Mouse (Mus musculus) olfactory bulb, adult 2 months (tissue): Measurements from ENCODE around the gene Elob. TPM values are rescaled to one million over a fixed set of nuclear protein-coding genes. Genes with fewer than 3 reads are reported as not detected.

Experiments used
- H3K27ac ChIP-seq: fragments of 200-500 bp; 2 replicates; pipeline ENCODE4 v1.5.1; 2012; ENCODE audit warnings: low read depth, low read length; ENCODE audit not compliant: insufficient read depth
- H3K4me1 ChIP-seq: fragments of 200-500 bp; 2 replicates; pipeline ENCODE4 v1.6.1; 2012; ENCODE audit warnings: low read length; ENCODE audit not compliant: control insufficient read depth, insufficient read depth
- H3K4me3 ChIP-seq: fragments of 200-500 bp; 2 replicates; pipeline ENCODE4 v1.5.1; 2012; ENCODE audit warnings: mild to moderate bottlenecking, low read depth, low read length, moderate library complexity; ENCODE audit not compliant: insufficient read depth
- CTCF ChIP-seq: fragments of 200-500 bp; IDR thresholded peaks from 2 replicates; pipeline ENCODE4 v1.5.1; 2012; ENCODE audit warnings: low read depth, mild to moderate bottlenecking, low read length, moderate library complexity; ENCODE audit not compliant: insufficient read depth
- POLR2A ChIP-seq: fragments of 200-500 bp; IDR thresholded peaks from 2 replicates; pipeline ENCODE4 v1.6.1; 2012; ENCODE audit warnings: mild to moderate bottlenecking, low read depth, low read length, moderate library complexity; ENCODE audit not compliant: insufficient read depth
- WGBS: fragments of 180-500 bp; shearing (Covaris S2); methylation state at CpG from one replicate; pipeline ENCODE4 v1.1.7; 2018; 5-methylcytosine and 5-hydroxymethylcytosine counted together
- polyA plus RNA-seq: library from polyadenylated mRNA; stranded (reverse); fragments of >200 nt; gene quantifications from 2 replicates; pipeline ENCODE4 v1.2.4, GENCODE M21; 2012; ENCODE audit warnings: low replicate concordance; ENCODE audit not compliant: missing spikeins, insufficient read depth, insufficient read length

Elob gene
- polyA plus RNA-seq, 1 experiment: not detected

GRCm38 (mm10) chr17:23831201-23831600 is 2.3 kb upstream of the Elob start:
- TF ChIP-seq CTCF: no peak
- H3K4me1 ChIP-seq: peaks cover 3% of the 10 kb centered on the region
- H3K27ac ChIP-seq: no peak overlapping the region
- 97% methylated on average over 1 of the region's 1 CpGs for WGBS
- H3K4me3 ChIP-seq: no peak overlapping the region

- peaks cover 3% of the 10 kb centered on the region for H3K4me1 ChIP-seq
- TF ChIP-seq CTCF (no peak), POLR2A (no peak)
- H3K4me3 ChIP-seq: peak overlapping the region; percentile 71
- H3K27ac ChIP-seq: peak overlapping the region; percentile 13
- WGBS: under 1% methylated on average over 47 of the region's 47 CpGs
These were observed 500 bp downstream of the Elob start for GRCm38 (mm10) chr17:23828271-23829001.

- 67% methylated on average over 4 of the region's 4 CpGs for WGBS
- no peak for TF ChIP-seq CTCF
- TF ChIP-seq POLR2A: no peak
- Histone ChIP-seq H3K27ac (no peak overlapping the region), H3K4me1 (peaks cover 22% of the 10 kb centered on the region), H3K4me3 (no peak overlapping the region)
These were observed 3.3 kb downstream of the Elob start for GRCm38 (mm10) chr17:23825591-23825990.

- Histone ChIP-seq H3K27ac (no peak overlapping the region), H3K4me1 (peaks cover 26% of the 10 kb centered on the region), H3K4me3 (no peak overlapping the region)
- TF ChIP-seq POLR2A (no peak), CTCF (no peak)
- WGBS: 89% methylated on average over 12 of the region's 12 CpGs
These were observed 5.3 kb downstream of the Elob start for GRCm38 (mm10) chr17:23823614-23824013.

GRCm38 (mm10) chr17:23823018-23823417 is 5.9 kb downstream of the Elob start:
- Histone ChIP-seq H3K4me3 (no peak overlapping the region), H3K27ac (no peak overlapping the region), H3K4me1 (peaks cover 26% of the 10 kb centered on the region)
- TF ChIP-seq CTCF (no peak), POLR2A (no peak)
- 73% methylated on average over 16 of the region's 16 CpGs for WGBS

- peaks cover 23% of the 10 kb centered on the region for H3K4me1 ChIP-seq
- 73% methylated on average over 6 of the region's 6 CpGs for WGBS
- no peak overlapping the region for H3K27ac ChIP-seq
- no peak overlapping the region for H3K4me3 ChIP-seq
- TF ChIP-seq CTCF: no peak
- no peak for TF ChIP-seq POLR2A
These were observed 6.8 kb downstream of the Elob start for GRCm38 (mm10) chr17:23822094-23822493.

- Histone ChIP-seq H3K27ac (no peak overlapping the region), H3K4me3 (no peak overlapping the region), H3K4me1 (peaks cover 23% of the 10 kb centered on the region)
- 90% methylated on average over 5 of the region's 5 CpGs for WGBS
- no peak for TF ChIP-seq CTCF
- no peak for TF ChIP-seq POLR2A
These were observed 8.2 kb downstream of the Elob start for GRCm38 (mm10) chr17:23820731-23821130.

GRCm38 (mm10) chr17:23819235-23819634 is 9.7 kb downstream of the Elob start:
- Histone ChIP-seq H3K27ac (no peak overlapping the region), H3K4me1 (peaks cover 23% of the 10 kb centered on the region), H3K4me3 (no peak overlapping the region)
- TF ChIP-seq POLR2A (no peak), CTCF (no peak)
- WGBS: 98% methylated on average over 25 of the region's 25 CpGs

GRCm38 (mm10) chr17:23818579-23818978 is 10.4 kb downstream of the Elob start:
- Histone ChIP-seq H3K4me3 (no peak overlapping the region), H3K27ac (no peak overlapping the region), H3K4me1 (peaks cover 23% of the 10 kb centered on the region)
- TF ChIP-seq CTCF (no peak), POLR2A (no peak)
- 99% methylated on average over 8 of the region's 8 CpGs for WGBS

GRCm38 (mm10) chr17:23815641-23816040 is 13.3 kb downstream of the Elob start:
- TF ChIP-seq POLR2A (no peak), CTCF (no peak)
- WGBS: 96% methylated on average over 16 of the region's 16 CpGs
- Histone ChIP-seq H3K4me1 (0 out of 2 replicates have a peak, but pooled peaks cover 4% of the 10 kb centered on the region), H3K4me3 (no peak overlapping the region), H3K27ac (no peak overlapping the region)
